Mouse (Mus musculus) cortical plate, adult 2 months (tissue): ENCODE results near the gene Fcrlb.

Experiments used
- CTCF ChIP-seq: fragments of 200-500 bp; IDR thresholded peaks from 2 replicates; pipeline ENCODE4 v1.5.1; 2011; ENCODE audit warnings: mild to moderate bottlenecking, control low read depth, low read length; ENCODE audit not compliant: insufficient read depth; ENCODE audit errors: extremely low read depth
- POLR2A ChIP-seq: fragments of 200-500 bp; IDR thresholded peaks from 2 replicates; pipeline ENCODE4 v1.6.1; 2011; ENCODE audit warnings: mild to moderate bottlenecking, low read length, control low read depth; ENCODE audit not compliant: insufficient read depth; ENCODE audit errors: extremely low read depth

DNA sequence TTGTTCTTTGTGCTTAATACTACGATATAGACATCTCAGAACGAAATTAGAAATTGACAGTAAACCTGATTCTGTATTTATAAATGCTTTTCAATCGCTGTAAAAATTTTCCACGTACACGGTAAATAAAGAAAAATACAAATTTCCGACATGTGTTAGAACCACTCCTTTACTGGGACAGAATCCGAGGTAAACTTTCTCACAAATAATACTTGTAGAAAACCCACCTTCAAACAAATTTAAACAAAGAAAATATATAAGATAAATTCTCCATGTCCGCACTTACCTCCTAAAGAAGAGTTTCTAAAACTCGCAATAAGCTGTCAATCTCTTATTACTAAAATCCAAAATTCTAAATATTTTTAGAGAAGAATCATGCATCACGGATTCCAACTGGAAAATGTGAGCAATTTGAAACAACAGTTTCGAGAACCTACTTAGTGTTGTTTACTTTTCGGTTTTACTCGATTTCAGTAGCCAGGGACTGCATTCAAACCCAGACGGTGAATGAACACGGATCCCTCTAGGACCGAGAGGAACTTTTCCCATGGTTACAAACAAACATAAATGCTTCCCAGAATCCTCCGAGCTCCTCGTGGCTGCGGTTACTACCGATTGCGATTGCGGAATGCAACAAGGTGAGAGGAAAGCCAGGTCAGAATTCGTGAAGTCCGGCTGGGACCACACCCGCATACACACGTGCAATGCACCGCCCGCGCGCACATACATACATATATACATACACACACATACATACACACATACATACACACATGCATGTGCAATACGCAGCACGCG is 44.4 kb downstream of the Fcrlb start:
- TF ChIP-seq POLR2A (no peak), CTCF (no peak)
